Mouse (Mus musculus): ENCODE data around the gene 2210016L21Rik. TPM values are rescaled to one million over a fixed set of nuclear protein-coding genes. Genes with fewer than 3 reads are reported as not detected.

Gene 2210016L21Rik
- total and polyA plus RNA-seq, 3 experiments = 16.2 to 46.1 TPM; not detected in 1

DNA sequence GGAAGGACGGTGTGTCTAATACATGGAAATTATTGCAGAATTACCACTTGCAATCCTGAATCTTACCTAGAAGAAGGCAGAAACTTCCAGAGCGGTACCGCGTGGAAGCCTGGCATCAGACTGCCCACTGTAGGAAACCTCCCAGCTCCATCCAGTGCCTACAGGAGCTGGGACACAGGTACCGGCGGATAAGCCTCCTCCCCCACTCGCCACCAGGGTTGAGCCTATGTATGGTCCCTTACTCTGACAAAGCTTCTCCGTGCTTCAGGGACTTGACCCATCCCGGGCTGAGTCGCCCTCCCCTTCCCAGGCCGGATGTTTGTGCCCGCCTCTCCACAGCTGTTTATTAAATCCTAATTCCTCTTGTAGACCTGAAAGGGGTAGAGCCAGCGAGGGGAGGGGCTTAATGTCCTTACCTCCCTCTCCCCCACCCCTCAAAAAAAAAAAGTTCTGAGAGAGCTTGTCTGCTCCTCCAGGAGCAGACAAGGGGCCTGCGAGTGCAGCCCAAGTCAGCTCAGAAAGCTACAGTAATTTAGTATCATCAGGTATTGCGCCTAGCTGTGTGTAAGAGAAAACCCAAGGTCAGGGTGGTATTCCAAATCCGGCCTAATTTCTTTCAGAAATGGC lies 38.3 kb downstream of the 2210016L21Rik start:
- peak overlapping the region; percentile 76 for H3K27ac ChIP-seq (ENCODE audit: control insufficient read depth, low read depth, low read length)
- no peak for DNase-seq (ENCODE audit: low read depth, low spot score)
- H3K4me1 ChIP-seq (ENCODE audit: control insufficient read depth in 1 of 2, insufficient read depth in 2 of 2, low read length in 2 of 2) = peaks cover 0 to 6% of the 10 kb centered on the region in 2 experiments; a peak in 2 of 4 replicates
- H3K9ac ChIP-seq (ENCODE audit: control insufficient read depth, low read depth, low read length, poor library complexity, severe bottlenecking) = peak overlapping the region; percentile 70
- 0 out of 2 replicates have a peak, but pooled peaks have one; percentile 16 for TF ChIP-seq MAZ (IDR thresholded peaks at IDR 0.05; ENCODE audit: low read depth, low read length)
- TF ChIP-seq SMC3 (IDR thresholded peaks at IDR 0.05; ENCODE audit: low read depth, low read length) = peak; percentile 5; the same call in 1 of the 2 replicates
- TF ChIP-seq RAD21 (IDR thresholded peaks at IDR 0.05; ENCODE audit: low read depth, low read length) = peak; percentile 10
- TF ChIP-seq SIN3A (IDR thresholded peaks at IDR 0.05; ENCODE audit: low read length) = 0 out of 2 replicates have a peak, but pooled peaks have one; percentile 12
- TF ChIP-seq TCF12 (IDR thresholded peaks at IDR 0.05; ENCODE audit: low read depth, low read length) = no peak; the same call in 1 of the 2 replicates
- 0 out of 2 replicates have a peak, but pooled peaks have one; percentile 47 for TF ChIP-seq CHD1 (IDR thresholded peaks at IDR 0.05; ENCODE audit: low read depth, low read length)
- TF ChIP-seq ZC3H11A (IDR thresholded peaks at IDR 0.05; ENCODE audit: low read depth, low read length) = no peak
- 0 out of 4 replicates have a peak, but pooled peaks of 1 of the 2 experiments have one; percentile 17 for TF ChIP-seq POLR2A (IDR thresholded peaks at IDR 0.05; ENCODE audit: control insufficient read depth in 1 of 2, insufficient read depth in 1 of 2, low read depth in 1 of 2, low read length in 2 of 2, poor library complexity in 1 of 2)
- no peak; a peak in 1 of 6 replicates for TF ChIP-seq CTCF (IDR thresholded peaks at IDR 0.05 in 2 of 3, conservative IDR thresholded peaks at IDR 0.05 in 1 of 3; ENCODE audit: control insufficient read depth in 1 of 3, insufficient read depth in 1 of 3, low read depth in 2 of 3, low read length in 3 of 3, poor library complexity in 1 of 3, severe bottlenecking in 1 of 3)
- TF ChIP-seq KAT2A (conservative IDR thresholded peaks at IDR 0.05; ENCODE audit: low read depth, low read length) = no peak
- TF ChIP-seq MAX (IDR thresholded peaks at IDR 0.05; ENCODE audit: low read length) = no peak
- peak; percentile 69 for TF ChIP-seq ZNF384 (IDR thresholded peaks at IDR 0.05; ENCODE audit: low read depth, low read length)
- TF ChIP-seq POLR2AphosphoS5 (IDR thresholded peaks at IDR 0.05; ENCODE audit: borderline replicate concordance, low read depth, low read length) = no peak
- TF ChIP-seq GATA1 (IDR thresholded peaks at IDR 0.05; ENCODE audit: low read depth, low read length) = no peak
- no peak for TF ChIP-seq ZMIZ1 (IDR thresholded peaks at IDR 0.05; ENCODE audit: low read depth, low read length)
- peak; percentile 46; the same call in 1 of the 2 replicates for TF ChIP-seq MXI1 (IDR thresholded peaks at IDR 0.05; ENCODE audit: low read depth, low read length)
- TF ChIP-seq BHLHE40 (IDR thresholded peaks at IDR 0.05; ENCODE audit: borderline replicate concordance, low read depth, low read length) = 0 out of 2 replicates have a peak, but pooled peaks have one; percentile 13
- TF ChIP-seq MEF2A (IDR thresholded peaks at IDR 0.05; ENCODE audit: extremely low read depth, insufficient replicate concordance, low read depth, low read length, poor library complexity, severe bottlenecking) = no peak
- H3K9me3 ChIP-seq (replicated peaks; ENCODE audit: insufficient read depth, low read length) = no peaks in the 10 kb centered on the region
- H3K79me2 ChIP-seq (ENCODE audit: control insufficient read depth, insufficient read depth, low read length, poor library complexity) = no peaks in the 10 kb centered on the region; the same call in 1 of the 2 replicates
- peak overlapping the region; percentile 65 to 70 for H3K4me3 ChIP-seq (ENCODE audit: control insufficient read depth in 1 of 2, insufficient read depth in 1 of 2, low read depth in 2 of 2, low read length in 2 of 2)
- H3K27me3 ChIP-seq (ENCODE audit: control insufficient read depth in 1 of 2, insufficient read depth in 2 of 2, low read length in 2 of 2) = no peaks in the 10 kb centered on the region
- H3K36me3 ChIP-seq (ENCODE audit: control insufficient read depth in 1 of 2, insufficient read depth in 2 of 2, low read length in 2 of 2) = peaks cover 0 to 6% of the 10 kb centered on the region in 2 experiments; a peak in 2 of 4 replicates

GRCm38 (mm10) chr5:114982001-114982400 lies 40.0 kb downstream of the 2210016L21Rik start:
- H3K4me1 ChIP-seq (ENCODE audit: control insufficient read depth in 1 of 2, insufficient read depth in 2 of 2, low read length in 2 of 2) = peaks cover 0 to 6% of the 10 kb centered on the region in 2 experiments; a peak in 2 of 4 replicates
- peaks cover 0 to 6% of the 10 kb centered on the region in 2 experiments; a peak in 2 of 4 replicates for H3K36me3 ChIP-seq (ENCODE audit: control insufficient read depth in 1 of 2, insufficient read depth in 2 of 2, low read length in 2 of 2)
- no peak overlapping the region for H3K27ac ChIP-seq (ENCODE audit: control insufficient read depth, low read depth, low read length)
- no peak for DNase-seq (ENCODE audit: low read depth, low spot score)
- no peak overlapping the region for H3K4me3 ChIP-seq (ENCODE audit: control insufficient read depth in 1 of 2, insufficient read depth in 1 of 2, low read depth in 2 of 2, low read length in 2 of 2)
- no peak for TF ChIP-seq MXI1 (IDR thresholded peaks at IDR 0.05; ENCODE audit: low read depth, low read length)
- TF ChIP-seq ZKSCAN1 (IDR thresholded peaks at IDR 0.05; ENCODE audit: low read depth, low read length) = no peak
- TF ChIP-seq MEF2A (IDR thresholded peaks at IDR 0.05; ENCODE audit: extremely low read depth, insufficient replicate concordance, low read depth, low read length, poor library complexity, severe bottlenecking) = no peak
- no peak for TF ChIP-seq NELFE (IDR thresholded peaks at IDR 0.05; ENCODE audit: low read depth, low read length)
- TF ChIP-seq CTCF (IDR thresholded peaks at IDR 0.05 in 2 of 3, conservative IDR thresholded peaks at IDR 0.05 in 1 of 3; ENCODE audit: control insufficient read depth in 1 of 3, insufficient read depth in 1 of 3, low read depth in 2 of 3, low read length in 3 of 3, poor library complexity in 1 of 3, severe bottlenecking in 1 of 3) = no peak
- TF ChIP-seq RAD21 (IDR thresholded peaks at IDR 0.05; ENCODE audit: low read depth, low read length) = no peak
- H3K9ac ChIP-seq (ENCODE audit: control insufficient read depth, low read depth, low read length, poor library complexity, severe bottlenecking) = no peak overlapping the region
- no peaks in the 10 kb centered on the region; the same call in 1 of the 2 replicates for H3K79me2 ChIP-seq (ENCODE audit: control insufficient read depth, insufficient read depth, low read length, poor library complexity)
- H3K9me3 ChIP-seq (replicated peaks; ENCODE audit: insufficient read depth, low read length) = no peaks in the 10 kb centered on the region
- no peaks in the 10 kb centered on the region for H3K27me3 ChIP-seq (ENCODE audit: control insufficient read depth in 1 of 2, insufficient read depth in 2 of 2, low read length in 2 of 2)

Data from MEL (cell line).